Mouse (Mus musculus): ENCODE results near the gene Klc4.

DNA sequence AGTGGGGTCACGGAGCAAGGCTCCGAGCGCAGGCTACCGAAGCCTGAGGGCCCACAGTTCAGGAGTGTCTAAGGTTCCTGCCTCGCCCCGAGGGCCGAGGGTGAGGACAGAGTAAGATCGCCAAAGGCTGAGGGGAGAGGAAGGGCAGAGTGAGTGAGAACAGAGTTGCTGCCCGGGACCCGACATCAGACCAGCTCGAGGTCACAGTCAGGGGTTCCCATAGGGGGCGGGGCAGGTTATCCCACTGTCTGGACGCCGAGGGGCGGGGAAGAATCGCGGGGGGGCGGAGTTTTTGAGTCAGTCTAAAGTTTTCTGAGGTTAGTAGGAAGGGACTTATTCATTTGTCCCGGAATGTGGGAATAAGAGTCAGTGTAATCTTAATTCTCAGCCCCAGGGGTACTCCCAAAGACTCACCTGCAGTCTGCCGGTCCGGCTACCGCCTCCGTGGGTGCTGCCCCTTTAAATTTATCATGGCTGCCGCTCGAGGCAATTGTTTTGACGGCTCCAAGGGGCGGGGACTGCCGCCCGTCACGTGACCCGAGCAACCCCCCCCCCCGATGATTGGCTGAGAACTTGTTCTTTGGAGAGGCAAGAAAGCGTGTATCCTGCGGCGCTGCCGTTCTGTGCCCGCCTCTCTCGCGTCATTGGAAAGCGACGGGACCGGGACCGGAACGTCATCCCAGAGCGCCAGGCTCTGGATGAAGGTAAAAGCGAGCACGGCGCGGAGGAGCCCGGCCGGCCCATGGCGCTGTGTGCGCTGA, at the start of gene Klc4, which contains the start of gene Mrpl2:
- TF ChIP-seq CTCF (IDR thresholded peaks at IDR 0.05; ENCODE audit: extremely low read depth, insufficient read length, insufficient replicate concordance, low read depth, low read length) (no peak), POLR2A (IDR thresholded peaks at IDR 0.05; ENCODE audit: low read depth, low read length) (peak; percentile 61)
